Mouse (Mus musculus) ES-Bruce4 (cell line): Measurements from ENCODE around the gene Aloxe3.

Experiments used
- CTCF ChIP-seq: IDR thresholded peaks from one replicate; pipeline ENCODE4 v1.8.1; 2011; ENCODE audit warnings: low read depth, low read length
- EP300 ChIP-seq: IDR thresholded peaks from 2 replicates; pipeline ENCODE4 v1.6.1; 2011; ENCODE audit warnings: low read depth, low read length; ENCODE audit not compliant: insufficient read depth
- POLR2A ChIP-seq: IDR thresholded peaks from one replicate; pipeline ENCODE4 v1.8.1; 2011; ENCODE audit warnings: low read length; ENCODE audit not compliant: insufficient read depth

GRCm38 (mm10) chr11:69087082-69087481 is 38.6 kb upstream of the Aloxe3 start:
- TF ChIP-seq POLR2A, result no peak
- TF ChIP-seq CTCF, result no peak
- TF ChIP-seq EP300, result no peak
